Mouse (Mus musculus): Measurements from ENCODE around the gene Galnt14.

GRCm38 (mm10) chr17:73541911-73542310 is 168.3 kb downstream of the Galnt14 start:
- TF ChIP-seq CTCF (IDR thresholded peaks at IDR 0.05) (no peak), EP300 (IDR thresholded peaks at IDR 0.05; ENCODE audit: insufficient read depth, low read depth, low read length) (no peak)
